Mouse (Mus musculus) erythroblast, embryonic 14.5 days (primary cell): ENCODE measurements around the gene Cuta.

Experiments
- GATA1 ChIP-seq: IDR thresholded peaks from 2 replicates; pipeline ENCODE4 v1.6.1; 2012; ENCODE audit warnings: low read length, inconsistent platforms, mixed read lengths
- TAL1 ChIP-seq: IDR thresholded peaks from 3 replicates; pipeline ENCODE4 v1.6.1; 2012; ENCODE audit warnings: low read length, inconsistent platforms, mixed read lengths

GRCm38 (mm10) chr17:26892635-26893375 lies 46.6 kb downstream of the Cuta start:
- no peak for TF ChIP-seq TAL1
- no peak for TF ChIP-seq GATA1
